13 mouse cellular contexts compared by ENCODE assay signal in genomic region chr9:100520012-100520411, GRCm38 (mm10). TPM values are rescaled to one million over a fixed set of nuclear protein-coding genes. Genes with fewer than 3 reads are reported as not detected.
DNase-seq lines count a peak whose midpoint lies in the region; ATAC-seq and TF ChIP-seq lines count a peak whose summit lies in the region.
"Had no signal": no experiment of that assay in that cellular context is flagged by ENCODE, and none has a peak within 500 bp of the region (broad histone marks: within the 10 kb centered on the region; RNA-seq: fewer than 3 reads in every experiment).

No protein-coding gene starts in this region.

- H3K4me1 ChIP-seq in forebrain, postnatal 0 days (ENCODE audit: insufficient read depth), result no peaks in the 10 kb centered on the region
- no peaks in the 10 kb centered on the region for H3K4me1 ChIP-seq in forebrain, embryonic 16.5 days (replicated peaks; ENCODE audit: control insufficient read depth, insufficient read depth, low read length)
- peaks cover 7% of the 10 kb centered on the region for H3K4me1 ChIP-seq in liver, adult 2 months (ENCODE audit: control insufficient read depth, insufficient read depth, low read length)
- peaks cover 14 to 18% of the 10 kb centered on the region in 2 experiments for H3K4me1 ChIP-seq in MEL (ENCODE audit: control insufficient read depth in 1 of 2, insufficient read depth in 2 of 2, low read length in 2 of 2)
- H3K4me1 ChIP-seq: embryonic facial prominence, embryonic 13.5 days; limb, embryonic 10.5 days had no signal

- peak; percentile 41 for TF ChIP-seq CTCF in forebrain, postnatal 0 days (IDR thresholded peaks at IDR 0.05; ENCODE audit: low read depth)
- peak; percentile 44; the same call in 1 of the 2 replicates for TF ChIP-seq CTCF in liver, adult 2 months (IDR thresholded peaks at IDR 0.05; ENCODE audit: low read depth, low read length)
- TF ChIP-seq CTCF in MEL (IDR thresholded peaks at IDR 0.05 in 2 of 3, conservative IDR thresholded peaks at IDR 0.05 in 1 of 3; ENCODE audit: control insufficient read depth in 1 of 3, insufficient read depth in 1 of 3, low read depth in 2 of 3, low read length in 3 of 3, poor library complexity in 1 of 3, severe bottlenecking in 1 of 3), result peak; percentile 21 to 56 (median 29); a peak in 4 of 6 replicates

- no peak for DNase-seq in forebrain, postnatal 0 days
- DNase-seq in liver, adult 2 months (ENCODE audit: extremely low read depth, low read depth, low spot score), result peak; percentile 71
- DNase-seq in liver (no peak), MEL (ENCODE audit: low read depth, low spot score) (peak; percentile 21)
- no peak for DNase-seq in right cerebral cortex, postnatal 4 days
- DNase-seq in left cerebral cortex, postnatal 10 days (ENCODE audit: extremely low spot score in 1 of 2, low spot score in 2 of 2), result no peak

- peaks cover 11% of the 10 kb centered on the region; the same call in 1 of the 2 replicates for H3K79me2 ChIP-seq in liver, adult 2 months (ENCODE audit: control insufficient read depth, insufficient read depth, low read length)
- peaks cover 27% of the 10 kb centered on the region for H3K79me2 ChIP-seq in MEL (ENCODE audit: control insufficient read depth, insufficient read depth, low read length, poor library complexity)

- no peaks in the 10 kb centered on the region for H3K27me3 ChIP-seq in forebrain, postnatal 0 days (ENCODE audit: insufficient read depth, low read length)
- H3K27me3 ChIP-seq in forebrain, embryonic 16.5 days (replicated peaks; ENCODE audit: control insufficient read depth, insufficient read depth, low read length), result no peaks in the 10 kb centered on the region
- no peaks in the 10 kb centered on the region for H3K27me3 ChIP-seq in liver, adult 2 months (ENCODE audit: control insufficient read depth, insufficient read depth, low read length)
- no peaks in the 10 kb centered on the region for H3K27me3 ChIP-seq in MEL (ENCODE audit: control insufficient read depth in 1 of 2, insufficient read depth in 2 of 2, low read length in 2 of 2)
- H3K27me3 ChIP-seq: embryonic facial prominence, embryonic 13.5 days; forebrain, embryonic 13.5 days; hindbrain, embryonic 12.5 days had no signal

- no peak; the same call in none of the 2 replicates for TF ChIP-seq RAD21 in MEL (IDR thresholded peaks at IDR 0.05; ENCODE audit: low read depth, low read length)

- no peak overlapping the region for H3K27ac ChIP-seq in forebrain, postnatal 0 days (ENCODE audit: low read depth, low read length)
- no peak overlapping the region for H3K27ac ChIP-seq in forebrain, embryonic 16.5 days (ENCODE audit: low read length)
- H3K27ac ChIP-seq in liver, adult 2 months (replicated peaks; ENCODE audit: insufficient read depth, low read depth, low read length), result 0 out of 2 replicates have a peak overlapping the region, but pooled peaks have one; percentile 6
- no peak overlapping the region for H3K27ac ChIP-seq in MEL (ENCODE audit: control insufficient read depth, low read depth, low read length)
- H3K27ac ChIP-seq: embryonic facial prominence, embryonic 13.5 days; forebrain, embryonic 13.5 days; hindbrain, embryonic 12.5 days; limb, embryonic 10.5 days; macrophage had no signal

- no peak for ATAC-seq in forebrain, postnatal 0 days
- no peak for ATAC-seq in forebrain, embryonic 16.5 days
- ATAC-seq in megakaryocyte-erythroid progenitor cell, adult 5-6 weeks (replicated peaks; ENCODE audit: low FRiP score, low TSS enrichment, poor library complexity, severe bottlenecking), result 0 out of 2 replicates have a peak, but pooled peaks have one; percentile 34
- ATAC-seq: forebrain, embryonic 13.5 days had no signal

- no peak overlapping the region for H3K4me3 ChIP-seq in forebrain, postnatal 0 days (ENCODE audit: low read depth, low read length)
- H3K4me3 ChIP-seq in forebrain, embryonic 16.5 days (replicated peaks; ENCODE audit: low read length), result no peak overlapping the region
- no peak overlapping the region for H3K4me3 ChIP-seq in liver, adult 2 months (ENCODE audit: insufficient read depth, low read depth, low read length)
- H3K4me3 ChIP-seq in MEL (ENCODE audit: control insufficient read depth in 1 of 2, insufficient read depth in 1 of 2, low read depth in 2 of 2, low read length in 2 of 2), result no peak overlapping the region
- H3K4me3 ChIP-seq: embryonic facial prominence, embryonic 13.5 days; forebrain, embryonic 13.5 days; hindbrain, embryonic 12.5 days; limb, embryonic 10.5 days had no signal

- WGBS in forebrain, postnatal 0 days, result 98% methylated on average over 3 of the region's 3 CpGs
- 98% methylated on average over 3 of the region's 3 CpGs for WGBS in forebrain, embryonic 16.5 days
- WGBS in liver, adult 2 months, result 94% methylated on average over 3 of the region's 3 CpGs

- no peak overlapping the region for H3K9ac ChIP-seq in forebrain, postnatal 0 days
- H3K9ac ChIP-seq in forebrain, embryonic 16.5 days (replicated peaks; ENCODE audit: low read depth, low read length), result no peak overlapping the region
- no peak overlapping the region for H3K9ac ChIP-seq in liver, adult 2 months (ENCODE audit: low read depth, low read length)
- H3K9ac ChIP-seq in MEL (ENCODE audit: control insufficient read depth, low read depth, low read length, poor library complexity, severe bottlenecking), result no peak overlapping the region
- H3K9ac ChIP-seq: embryonic facial prominence, embryonic 13.5 days; forebrain, embryonic 13.5 days; hindbrain, embryonic 12.5 days had no signal

- intact Hi-C loops in left cerebral cortex, postnatal 10 days (cut with DNase I), result no loop called here

- H3K4me2 ChIP-seq in forebrain, postnatal 0 days (ENCODE audit: low read depth), result no peak overlapping the region
- H3K4me2 ChIP-seq in forebrain, embryonic 16.5 days (ENCODE audit: low read length), result no peak overlapping the region
- H3K4me2 ChIP-seq: embryonic facial prominence, embryonic 13.5 days; forebrain, embryonic 13.5 days; hindbrain, embryonic 12.5 days had no signal

- H3K36me3 ChIP-seq in forebrain, postnatal 0 days (ENCODE audit: insufficient read depth), result no peaks in the 10 kb centered on the region
- no peaks in the 10 kb centered on the region for H3K36me3 ChIP-seq in forebrain, embryonic 16.5 days (ENCODE audit: control insufficient read depth, insufficient read depth)
- no peaks in the 10 kb centered on the region for H3K36me3 ChIP-seq in liver, adult 2 months (ENCODE audit: control insufficient read depth, insufficient read depth, low read length)
- H3K36me3 ChIP-seq in MEL (ENCODE audit: control insufficient read depth in 1 of 2, insufficient read depth in 2 of 2, low read length in 2 of 2), result peaks cover 0 to 34% of the 10 kb centered on the region in 2 experiments; a peak in 2 of 4 replicates
- H3K36me3 ChIP-seq: embryonic facial prominence, embryonic 13.5 days; hindbrain, embryonic 12.5 days; limb, embryonic 10.5 days had no signal

- H3K9me3 ChIP-seq in forebrain, postnatal 0 days (ENCODE audit: low read length), result no peaks in the 10 kb centered on the region
- no peaks in the 10 kb centered on the region for H3K9me3 ChIP-seq in forebrain, embryonic 16.5 days (ENCODE audit: control insufficient read depth, low read length)
- no peaks in the 10 kb centered on the region for H3K9me3 ChIP-seq in MEL (replicated peaks; ENCODE audit: insufficient read depth, low read length)
- H3K9me3 ChIP-seq: embryonic facial prominence, embryonic 13.5 days; forebrain, embryonic 13.5 days; hindbrain, embryonic 12.5 days; limb, embryonic 10.5 days had no signal

- TF ChIP-seq POLR2A in liver, adult 2 months (IDR thresholded peaks at IDR 0.05; ENCODE audit: extremely low read depth, insufficient read depth, low read length), result no peak
- no peak for TF ChIP-seq POLR2A in MEL (IDR thresholded peaks at IDR 0.05; ENCODE audit: control insufficient read depth in 1 of 2, insufficient read depth in 1 of 2, low read depth in 1 of 2, low read length in 2 of 2, poor library complexity in 1 of 2)

- no peak for TF ChIP-seq EP300 in MEL (IDR thresholded peaks at IDR 0.05; ENCODE audit: low read depth in 1 of 2, low read length in 2 of 2)

RNA-seq across cellular contexts. Expression of gene Nck1, which starts 25.9 kb away (rescaled TPM):
- 14.7 and 19.5 TPM in 2 replicates for total RNA-seq in forebrain, postnatal 0 days (2014; rRNA removed)
- 24.4 and 28.0 TPM in 2 replicates for polyA plus RNA-seq in forebrain, postnatal 0 days (2015; fragmentation: Nextera tagmentation; extraction: Ambion mirVana)
- polyA plus RNA-seq in forebrain, embryonic 16.5 days (2015; fragmentation: Nextera tagmentation; extraction: Ambion mirVana), result 44.8 and 47.3 TPM in 2 replicates
- total RNA-seq in liver, adult 2 months (2014; rRNA removed), result 17.0 and 17.5 TPM in 2 replicates
- 2.2 and 2.6 TPM in 2 replicates for polyA plus RNA-seq in liver, adult 2 months (2012; rRNA removed)
- 20.8 and 21.8 TPM in 2 replicates for total RNA-seq in MEL (2012; rRNA removed)
- 10 to 100 TPM in 1 of 2 experiments, not detected in 1; 24.3 TPM for polyA plus RNA-seq in MEL (2012; ENCODE audit: insufficient read depth in 1 of 2, insufficient read length in 2 of 2, low read depth in 1 of 2, low replicate concordance in 2 of 2, missing spikeins in 1 of 2)
- 17.5 and 19.5 TPM in 2 replicates for total RNA-seq in megakaryocyte-erythroid progenitor cell, adult 5-6 weeks (2014; fragmentation: Nextera tagmentation)
- 37.0 and 54.1 TPM in 2 replicates for total RNA-seq in megakaryocyte-erythroid progenitor cell, adult 5-6 weeks (2017)
- 10 to 100 TPM; 27.5 to 27.8 TPM for total RNA-seq in left cerebral cortex, postnatal 10 days (2021)

RNA-seq across cellular contexts. Expression of gene Il20rb, which starts 33.4 kb away (rescaled TPM):
- total RNA-seq in forebrain, postnatal 0 days (2014; rRNA removed), result 0.92 and 1.1 TPM in 2 replicates
- 0.77 and 1.4 TPM in 2 replicates for polyA plus RNA-seq in forebrain, postnatal 0 days (2015; fragmentation: Nextera tagmentation; extraction: Ambion mirVana)
- 0.53 and 0.60 TPM in 2 replicates for polyA plus RNA-seq in forebrain, embryonic 16.5 days (2015; fragmentation: Nextera tagmentation; extraction: Ambion mirVana)
- 0.40 and 0.83 TPM in 2 replicates for total RNA-seq in liver, adult 2 months (2014; rRNA removed)
- 0.50 and 0.88 TPM in 2 replicates for polyA plus RNA-seq in liver, adult 2 months (2012; rRNA removed)
- total RNA-seq in MEL (2012; rRNA removed), result 0.50 and 0.65 TPM in 2 replicates
- 1 to 10 TPM in 1 of 2 experiments, not detected in 1; 1.9 TPM for polyA plus RNA-seq in MEL (2012; ENCODE audit: insufficient read depth in 1 of 2, insufficient read length in 2 of 2, low read depth in 1 of 2, low replicate concordance in 2 of 2, missing spikeins in 1 of 2)
- total RNA-seq in megakaryocyte-erythroid progenitor cell, adult 5-6 weeks (2014; fragmentation: Nextera tagmentation), result 1.9 and 2.1 TPM in 2 replicates
- total RNA-seq in megakaryocyte-erythroid progenitor cell, adult 5-6 weeks (2017), result 0.65 and 2.0 TPM in 2 replicates
- 1 to 10 TPM in 1 of 2 experiments, under 1 TPM in 1; 0.77 to 1.5 TPM for total RNA-seq in left cerebral cortex, postnatal 10 days (2021)

RNA-seq across cellular contexts. Expression of gene Slc35g2, which starts 50.9 kb away (rescaled TPM):
- 9.4 and 13.5 TPM in 2 replicates for total RNA-seq in forebrain, postnatal 0 days (2014; rRNA removed)
- 5.6 and 10.5 TPM in 2 replicates for polyA plus RNA-seq in forebrain, postnatal 0 days (2015; fragmentation: Nextera tagmentation; extraction: Ambion mirVana)
- polyA plus RNA-seq in forebrain, embryonic 16.5 days (2015; fragmentation: Nextera tagmentation; extraction: Ambion mirVana), result 6.7 and 8.4 TPM in 2 replicates
- 0.65 and 0.74 TPM in 2 replicates for total RNA-seq in liver, adult 2 months (2014; rRNA removed)
- 0.09 TPM in 1 of 2 replicates, not detected in the other for polyA plus RNA-seq in liver, adult 2 months (2012; rRNA removed)
- not detected in 2 replicates for total RNA-seq in MEL (2012; rRNA removed)
- under 1 TPM in 1 of 2 experiments, not detected in 1; 0.49 TPM for polyA plus RNA-seq in MEL (2012; ENCODE audit: insufficient read depth in 1 of 2, insufficient read length in 2 of 2, low read depth in 1 of 2, low replicate concordance in 2 of 2, missing spikeins in 1 of 2)
- total RNA-seq in megakaryocyte-erythroid progenitor cell, adult 5-6 weeks (2014; fragmentation: Nextera tagmentation), result not detected in 2 replicates
- not detected in 2 replicates for total RNA-seq in megakaryocyte-erythroid progenitor cell, adult 5-6 weeks (2017)
- total RNA-seq in left cerebral cortex, postnatal 10 days (2021), result 10 to 100 TPM; 11.7 to 13.2 TPM

Comparison
In these comparisons a context has a peak if more than half of its experiments do, and no peak if none do; other contexts are left out.
1. DNase-seq: peak in liver, adult 2 months (single experiment) and MEL (single experiment); none in forebrain, postnatal 0 days (single experiment), liver (single experiment), right cerebral cortex, postnatal 4 days (single experiment) and left cerebral cortex, postnatal 10 days (0 of 2).
2. Peak in every context shown above with its lines, with median percentiles within 50 percentile points of each other: CTCF ChIP-seq.